ENCODE assay signal across 24 mouse cellular contexts in the genomic region with DNA sequence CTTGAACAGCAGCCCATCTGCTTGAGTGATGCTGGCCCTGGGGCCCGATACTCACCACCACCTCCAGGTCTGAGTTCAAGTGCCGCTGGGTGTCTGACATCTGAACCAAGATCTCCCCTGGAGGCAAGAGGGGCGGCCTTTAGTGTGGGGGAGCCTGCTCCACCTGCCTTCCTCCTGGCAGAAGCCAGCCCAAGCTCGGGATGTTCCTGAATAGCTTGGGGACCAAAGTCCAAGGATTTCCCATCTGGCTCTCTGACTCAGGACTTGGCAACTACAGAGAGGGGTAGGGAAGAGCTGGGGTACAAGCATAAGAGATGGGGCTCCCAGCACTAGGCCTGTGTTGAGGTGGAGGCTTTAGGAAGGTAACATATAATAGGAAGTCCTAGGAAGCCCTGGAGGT. TPM values are rescaled to one million over a fixed set of nuclear protein-coding genes. Genes with fewer than 3 reads are reported as not detected.
DNase-seq lines count a peak whose midpoint lies in the region; ATAC-seq and TF ChIP-seq lines count a peak whose summit lies in the region.
"Had no signal": no experiment of that assay in that cellular context is flagged by ENCODE, and none has a peak within 500 bp of the region (broad histone marks: within the 10 kb centered on the region; RNA-seq: fewer than 3 reads in every experiment).

No protein-coding gene starts in this region.

- no peak for TF ChIP-seq POLR2A in kidney, adult 2 months (IDR thresholded peaks at IDR 0.05; ENCODE audit: low read depth, low read length)

- no peaks in the 10 kb centered on the region for H3K27me3 ChIP-seq in kidney, adult 2 months (replicated peaks; ENCODE audit: control insufficient read depth, insufficient read depth, low read length)
- H3K27me3 ChIP-seq in kidney, embryonic 16.5 days (ENCODE audit: insufficient read depth, low read length): no peaks in the 10 kb centered on the region
- H3K27me3 ChIP-seq: forebrain, embryonic 15.5 days; hindbrain, embryonic 12.5 days; liver, embryonic 13.5 days; lung, embryonic 15.5 days; midbrain, embryonic 13.5 days had no signal

- H3K4me3 ChIP-seq in kidney, adult 2 months (ENCODE audit: insufficient read depth, low read depth, low read length): no peak overlapping the region
- no peak overlapping the region for H3K4me3 ChIP-seq in kidney, embryonic 16.5 days (ENCODE audit: low read length)
- H3K4me3 ChIP-seq: forebrain, embryonic 15.5 days; heart, embryonic 12.5 days; hindbrain, embryonic 12.5 days; liver, embryonic 13.5 days; lung, embryonic 15.5 days; midbrain, embryonic 13.5 days had no signal

- H3K36me3 ChIP-seq in kidney, adult 2 months (ENCODE audit: control insufficient read depth, insufficient read depth, low read length): no peaks in the 10 kb centered on the region
- H3K36me3 ChIP-seq in kidney, embryonic 16.5 days (ENCODE audit: insufficient read depth, low read length): no peaks in the 10 kb centered on the region; the same call in none of the 2 replicates
- H3K36me3 ChIP-seq: forebrain, embryonic 15.5 days; lung, embryonic 15.5 days had no signal

- WGBS in kidney, adult 2 months: 50% methylated on average over 4 of the region's 4 CpGs
- WGBS in kidney, embryonic 16.5 days: 80% methylated on average over 4 of the region's 4 CpGs

- H3K9ac ChIP-seq in kidney, embryonic 16.5 days (replicated peaks; ENCODE audit: low read length): no peak overlapping the region
- H3K9ac ChIP-seq: forebrain, embryonic 15.5 days; heart, embryonic 12.5 days; hindbrain, embryonic 12.5 days; liver, embryonic 13.5 days; lung, embryonic 15.5 days; midbrain, embryonic 13.5 days had no signal

- DNase-seq in kidney, adult 2 months: peak; percentile 81
- peak; percentile 62 to 65 for DNase-seq in kidney, adult 8-10 months
- peak; percentile 54 to 85 for DNase-seq in kidney, postnatal 25 days
- DNase-seq in layer of hippocampus, postnatal 14 days (ENCODE audit: low spot score in 2 of 2): no peak
- DNase-seq in adrenal gland, adult 18-20 months (ENCODE audit: low spot score in 2 of 2): no peak
- DNase-seq: adrenal gland, postnatal 25 days; cerebellum, adult 8-10 months; gastrocnemius, postnatal 14 days; heart, adult 18-20 months; heart, postnatal 10 days; liver, embryonic 13.5 days; lung, postnatal 36 days had no signal

- H3K4me1 ChIP-seq in kidney, adult 2 months (ENCODE audit: control insufficient read depth, insufficient read depth, low read length): peaks cover 39% of the 10 kb centered on the region
- H3K4me1 ChIP-seq in kidney, embryonic 16.5 days (ENCODE audit: insufficient read depth, low read length): peaks cover 5% of the 10 kb centered on the region; the same call in 1 of the 2 replicates
- H3K4me1 ChIP-seq: forebrain, embryonic 15.5 days; hindbrain, embryonic 12.5 days; midbrain, embryonic 13.5 days had no signal

- no peak overlapping the region for H3K4me2 ChIP-seq in kidney, embryonic 16.5 days (replicated peaks; ENCODE audit: low read depth, low read length)
- H3K4me2 ChIP-seq: forebrain, embryonic 15.5 days; heart, embryonic 12.5 days; hindbrain, embryonic 12.5 days; liver, embryonic 13.5 days; lung, embryonic 15.5 days; midbrain, embryonic 13.5 days had no signal

- TF ChIP-seq CTCF in kidney, adult 2 months (conservative IDR thresholded peaks at IDR 0.05; ENCODE audit: insufficient read depth, insufficient read length, low read depth, low read length): no peak

- no peak for ATAC-seq in kidney, embryonic 16.5 days (ENCODE audit: low FRiP score, low TSS enrichment)
- ATAC-seq in frontal cortex, adult (ENCODE audit: low TSS enrichment): no peak
- ATAC-seq: forebrain, embryonic 15.5 days; midbrain, embryonic 13.5 days had no signal

- no peaks in the 10 kb centered on the region for H3K9me3 ChIP-seq in kidney, embryonic 16.5 days (ENCODE audit: low read length)
- H3K9me3 ChIP-seq: forebrain, embryonic 15.5 days; hindbrain, embryonic 12.5 days; liver, embryonic 13.5 days; lung, embryonic 15.5 days; midbrain, embryonic 13.5 days had no signal

- peak overlapping the region; percentile 99; the same call in 1 of the 2 replicates for H3K27ac ChIP-seq in kidney, adult 2 months (ENCODE audit: insufficient read depth, low read depth, low read length)
- no peak overlapping the region for H3K27ac ChIP-seq in kidney, embryonic 16.5 days (ENCODE audit: low read length)
- H3K27ac ChIP-seq: forebrain, embryonic 15.5 days; hindbrain, embryonic 12.5 days; liver, embryonic 13.5 days; lung, embryonic 15.5 days; midbrain, embryonic 13.5 days had no signal

RNA-seq across cellular contexts. Expression of a gene that starts 2.0 kb away (rescaled TPM):
- polyA plus RNA-seq in kidney, adult 2 months (2012; rRNA removed): 113 and 170 TPM in 2 replicates
- 12.5 and 17.7 TPM in 2 replicates for polyA plus RNA-seq in kidney, embryonic 16.5 days (2015; fragmentation: Nextera tagmentation; extraction: Ambion mirVana)
- total RNA-seq in layer of hippocampus, postnatal 14 days (2021): 1 to 10 TPM; 2.7 to 4.0 TPM
- under 1 TPM; 0.13 to 0.93 TPM for total RNA-seq in adrenal gland, adult 18-20 months (2021)
- total RNA-seq: adrenal gland, postnatal 25 days; neutrophil, adult 5-6 weeks had no signal

RNA-seq across cellular contexts. Expression of a gene that starts 28.8 kb away (rescaled TPM):
- 0.23 and 0.49 TPM in 2 replicates for polyA plus RNA-seq in kidney, adult 2 months (2012; rRNA removed)
- polyA plus RNA-seq in kidney, embryonic 16.5 days (2015; fragmentation: Nextera tagmentation; extraction: Ambion mirVana): 0.24 and 0.30 TPM in 2 replicates
- total RNA-seq in layer of hippocampus, postnatal 14 days (2021): 1 to 10 TPM in 1 of 2 experiments, under 1 TPM in 1; 0.21 to 1.0 TPM
- total RNA-seq in adrenal gland, adult 18-20 months (2021): not detected
- total RNA-seq: adrenal gland, postnatal 25 days; layer of hippocampus, postnatal 25 days; monocyte, adult 5-6 weeks; neutrophil, adult 5-6 weeks had no signal
- polyA plus RNA-seq: limb, embryonic 11.5 days; liver, embryonic 13.5 days; testis, adult 2 months had no signal

RNA-seq across cellular contexts. Expression of a gene that starts 44.8 kb away (rescaled TPM):
- polyA plus RNA-seq in kidney, adult 2 months (2012; rRNA removed): 24.6 and 28.7 TPM in 2 replicates
- 18.3 and 21.1 TPM in 2 replicates for polyA plus RNA-seq in kidney, embryonic 16.5 days (2015; fragmentation: Nextera tagmentation; extraction: Ambion mirVana)
- total RNA-seq in layer of hippocampus, postnatal 14 days (2021): 10 to 100 TPM; 18.5 to 22.3 TPM
- total RNA-seq in adrenal gland, adult 18-20 months (2021): 10 to 100 TPM; 25.3 to 26.5 TPM

RNA-seq across cellular contexts. Expression of a gene that starts 54.2 kb away (rescaled TPM):
- polyA plus RNA-seq in kidney, adult 2 months (2012; rRNA removed): 0.04 and 0.11 TPM in 2 replicates
- 0.55 and 0.72 TPM in 2 replicates for polyA plus RNA-seq in kidney, embryonic 16.5 days (2015; fragmentation: Nextera tagmentation; extraction: Ambion mirVana)
- 1 to 10 TPM; 1.3 to 1.7 TPM for total RNA-seq in layer of hippocampus, postnatal 14 days (2021)
- under 1 TPM in 1 of 2 experiments, not detected in 1; 0.29 TPM for total RNA-seq in adrenal gland, adult 18-20 months (2021)
- total RNA-seq: adrenal gland, postnatal 25 days; monocyte, adult 5-6 weeks had no signal
- polyA plus RNA-seq: liver, embryonic 13.5 days had no signal

RNA-seq across cellular contexts. Expression of a gene that starts 54.4 kb away (rescaled TPM):
- polyA plus RNA-seq in kidney, adult 2 months (2012; rRNA removed): 29.8 and 31.4 TPM in 2 replicates
- polyA plus RNA-seq in kidney, embryonic 16.5 days (2015; fragmentation: Nextera tagmentation; extraction: Ambion mirVana): 56.9 and 57.8 TPM in 2 replicates
- 10 to 100 TPM; 47.6 to 47.8 TPM for total RNA-seq in layer of hippocampus, postnatal 14 days (2021)
- 10 to 100 TPM; 15.7 to 18.4 TPM for total RNA-seq in adrenal gland, adult 18-20 months (2021)

Comparison
In these comparisons a context has a peak if more than half of its experiments do, and no peak if none do; other contexts are left out.
1. DNase-seq: peak in kidney, adult 2 months (single experiment), kidney, adult 8-10 months (2 of 2) and kidney, postnatal 25 days (2 of 2); none in layer of hippocampus, postnatal 14 days (0 of 2) and adrenal gland, adult 18-20 months (0 of 2).